Mouse (Mus musculus): ENCODE measurements at regions not wholly inside any gene's neighbourhood (a gene's known extent, or its start where the extent isn't known, plus 50 kb on each side); places are given as distances from the start of the nearest gene placed in this dataset.
A peak's percentile ranks its signal among the peaks of the same experiment; 100 is the strongest.

GRCm38 (mm10) chr4:110038696-110039095 lies 60.8 kb downstream of the Dmrta2 start:
- 62% methylated on average over 5 of the region's 5 CpGs for WGBS
- ATAC-seq (ENCODE audit: low read depth), result no peak
- no peak overlapping the region for H3K4me2 ChIP-seq (ENCODE audit: low read depth, low read length)

GRCm38 (mm10) chr4:110044851-110045618 lies 67.2 kb downstream of the Dmrta2 start:
- no peaks in the 10 kb centered on the region for H3K9me3 ChIP-seq (ENCODE audit: control insufficient read depth, low read length)
- 71% methylated on average over 17 of the region's 17 CpGs for WGBS
- no peak overlapping the region for H3K27ac ChIP-seq (ENCODE audit: low read length)
- H3K4me2 ChIP-seq (ENCODE audit: low read depth, low read length), result no peak overlapping the region
- H3K36me3 ChIP-seq (ENCODE audit: control insufficient read depth, insufficient read depth, low read length), result no peaks in the 10 kb centered on the region
- no peaks in the 10 kb centered on the region for H3K27me3 ChIP-seq (ENCODE audit: control insufficient read depth, insufficient read depth, low read depth, low read length)
- no peaks in the 10 kb centered on the region for H3K4me1 ChIP-seq (replicated peaks; ENCODE audit: control insufficient read depth, insufficient read depth, low read length)
- H3K4me3 ChIP-seq (ENCODE audit: low read length), result no peak overlapping the region
- ATAC-seq (ENCODE audit: low read depth), result no peak
- no peak overlapping the region for H3K9ac ChIP-seq (ENCODE audit: low read length)

More at GRCm38 (mm10) chr4:110038696-110039095, 60.8 kb downstream of the Dmrta2 start:
- H3K4me3 ChIP-seq (ENCODE audit: low read length), result no peak overlapping the region
- H3K4me1 ChIP-seq (replicated peaks; ENCODE audit: control insufficient read depth, insufficient read depth, low read length), result no peaks in the 10 kb centered on the region
- H3K27ac ChIP-seq (ENCODE audit: low read length), result no peak overlapping the region
- no peaks in the 10 kb centered on the region for H3K36me3 ChIP-seq (ENCODE audit: control insufficient read depth, insufficient read depth, low read length)
- no peaks in the 10 kb centered on the region for H3K9me3 ChIP-seq (ENCODE audit: control insufficient read depth, low read length)
- H3K27me3 ChIP-seq (ENCODE audit: control insufficient read depth, insufficient read depth, low read depth, low read length), result no peaks in the 10 kb centered on the region
- no peak overlapping the region for H3K9ac ChIP-seq (ENCODE audit: low read length)

GRCm38 (mm10) chr4:110045651-110046269 lies 67.9 kb downstream of the Dmrta2 start:
- Histone ChIP-seq H3K4me1 (replicated peaks; ENCODE audit: control insufficient read depth, insufficient read depth, low read length) (0 out of 2 replicates have a peak, but pooled peaks cover 4% of the 10 kb centered on the region), H3K36me3 (ENCODE audit: control insufficient read depth, insufficient read depth, low read length) (no peaks in the 10 kb centered on the region), H3K4me2 (ENCODE audit: low read depth, low read length) (no peak overlapping the region), H3K27me3 (ENCODE audit: control insufficient read depth, insufficient read depth, low read depth, low read length) (no peaks in the 10 kb centered on the region), H3K4me3 (ENCODE audit: low read length) (no peak overlapping the region), H3K9me3 (ENCODE audit: control insufficient read depth, low read length) (no peaks in the 10 kb centered on the region), H3K9ac (ENCODE audit: low read length) (no peak overlapping the region), H3K27ac (ENCODE audit: low read length) (no peak overlapping the region)
- 65% methylated on average over 12 of the region's 12 CpGs for WGBS
- ATAC-seq (ENCODE audit: low read depth), result no peak

GRCm38 (mm10) chr4:110046270-110046651 lies 68.4 kb downstream of the Dmrta2 start:
- Histone ChIP-seq H3K36me3 (ENCODE audit: control insufficient read depth, insufficient read depth, low read length) (no peaks in the 10 kb centered on the region), H3K4me3 (ENCODE audit: low read length) (no peak overlapping the region), H3K9me3 (ENCODE audit: control insufficient read depth, low read length) (no peaks in the 10 kb centered on the region), H3K27me3 (ENCODE audit: control insufficient read depth, insufficient read depth, low read depth, low read length) (no peaks in the 10 kb centered on the region), H3K27ac (ENCODE audit: low read length) (no peak overlapping the region), H3K9ac (ENCODE audit: low read length) (no peak overlapping the region), H3K4me2 (ENCODE audit: low read depth, low read length) (no peak overlapping the region), H3K4me1 (replicated peaks; ENCODE audit: control insufficient read depth, insufficient read depth, low read length) (0 out of 2 replicates have a peak, but pooled peaks cover 5% of the 10 kb centered on the region)
- 66% methylated on average over 11 of the region's 11 CpGs for WGBS
- ATAC-seq (ENCODE audit: low read depth), result no peak

GRCm38 (mm10) chr4:110050393-110051280 lies 72.8 kb downstream of the Dmrta2 start:
- peak; percentile 91 for ATAC-seq (ENCODE audit: low read depth)

GRCm38 (mm10) chr4:110051281-110051665 lies 73.4 kb downstream of the Dmrta2 start:
- 11% methylated on average over 12 of the region's 12 CpGs for WGBS
- 0 out of 2 replicates have a peak, but pooled peaks cover 5% of the 10 kb centered on the region for H3K4me1 ChIP-seq (replicated peaks; ENCODE audit: control insufficient read depth, insufficient read depth, low read length)
- peak overlapping the region; percentile 62 for H3K4me2 ChIP-seq (ENCODE audit: low read depth, low read length)
- no peak overlapping the region for H3K27ac ChIP-seq (ENCODE audit: low read length)
- H3K9ac ChIP-seq (ENCODE audit: low read length), result no peak overlapping the region; the same call in 1 of the 2 replicates
- no peaks in the 10 kb centered on the region for H3K36me3 ChIP-seq (ENCODE audit: control insufficient read depth, insufficient read depth, low read length)
- 0 out of 2 replicates have a peak, but pooled peaks have one; percentile 10 for ATAC-seq (ENCODE audit: low read depth)
- H3K9me3 ChIP-seq (ENCODE audit: control insufficient read depth, low read length), result no peaks in the 10 kb centered on the region
- H3K4me3 ChIP-seq (ENCODE audit: low read length), result peak overlapping the region; percentile 41
- H3K27me3 ChIP-seq (ENCODE audit: control insufficient read depth, insufficient read depth, low read depth, low read length), result no peaks in the 10 kb centered on the region

More at GRCm38 (mm10) chr4:110050393-110051280, 72.8 kb downstream of the Dmrta2 start:
- no peak overlapping the region for H3K27ac ChIP-seq (ENCODE audit: low read length)
- peak overlapping the region; percentile 41 for H3K4me3 ChIP-seq (ENCODE audit: low read length)
- H3K9me3 ChIP-seq (ENCODE audit: control insufficient read depth, low read length), result no peaks in the 10 kb centered on the region
- H3K4me1 ChIP-seq (replicated peaks; ENCODE audit: control insufficient read depth, insufficient read depth, low read length), result 0 out of 2 replicates have a peak, but pooled peaks cover 5% of the 10 kb centered on the region
- H3K4me2 ChIP-seq (ENCODE audit: low read depth, low read length), result peak overlapping the region; percentile 62
- H3K27me3 ChIP-seq (ENCODE audit: control insufficient read depth, insufficient read depth, low read depth, low read length), result no peaks in the 10 kb centered on the region
- 4% methylated on average over 31 of the region's 40 CpGs for WGBS
- H3K9ac ChIP-seq (ENCODE audit: low read length), result no peak overlapping the region; the same call in 1 of the 2 replicates
- no peaks in the 10 kb centered on the region for H3K36me3 ChIP-seq (ENCODE audit: control insufficient read depth, insufficient read depth, low read length)

GRCm38 (mm10) chr4:110051872-110052271 lies 74.0 kb downstream of the Dmrta2 start:
- peak; percentile 23; the same call in 1 of the 2 replicates for ATAC-seq (ENCODE audit: low read depth)

GRCm38 (mm10) chr4:110052998-110053397 lies 75.1 kb downstream of the Dmrta2 start:
- Histone ChIP-seq H3K9me3 (ENCODE audit: control insufficient read depth, low read length) (no peaks in the 10 kb centered on the region), H3K27me3 (ENCODE audit: control insufficient read depth, insufficient read depth, low read depth, low read length) (no peaks in the 10 kb centered on the region), H3K4me3 (ENCODE audit: low read length) (no peak overlapping the region), H3K9ac (ENCODE audit: low read length) (no peak overlapping the region), H3K36me3 (ENCODE audit: control insufficient read depth, insufficient read depth, low read length) (no peaks in the 10 kb centered on the region), H3K4me2 (ENCODE audit: low read depth, low read length) (no peak overlapping the region), H3K27ac (ENCODE audit: low read length) (no peak overlapping the region), H3K4me1 (replicated peaks; ENCODE audit: control insufficient read depth, insufficient read depth, low read length) (0 out of 2 replicates have a peak, but pooled peaks cover 5% of the 10 kb centered on the region)
- 84% methylated on average over 4 of the region's 4 CpGs for WGBS
- ATAC-seq (ENCODE audit: low read depth), result no peak

More at GRCm38 (mm10) chr4:110051872-110052271, 74.0 kb downstream of the Dmrta2 start:
- Histone ChIP-seq H3K4me2 (ENCODE audit: low read depth, low read length) (no peak overlapping the region), H3K9ac (ENCODE audit: low read length) (no peak overlapping the region), H3K9me3 (ENCODE audit: control insufficient read depth, low read length) (no peaks in the 10 kb centered on the region), H3K27ac (ENCODE audit: low read length) (no peak overlapping the region), H3K36me3 (ENCODE audit: control insufficient read depth, insufficient read depth, low read length) (no peaks in the 10 kb centered on the region), H3K4me3 (ENCODE audit: low read length) (no peak overlapping the region), H3K27me3 (ENCODE audit: control insufficient read depth, insufficient read depth, low read depth, low read length) (no peaks in the 10 kb centered on the region), H3K4me1 (replicated peaks; ENCODE audit: control insufficient read depth, insufficient read depth, low read length) (0 out of 2 replicates have a peak, but pooled peaks cover 5% of the 10 kb centered on the region)
- 8% methylated on average over 10 of the region's 10 CpGs for WGBS
